Mouse (Mus musculus): ENCODE results near the gene Shroom3. TPM values are rescaled to one million over a fixed set of nuclear protein-coding genes. Genes with fewer than 3 reads are reported as not detected.

Gene Shroom3
- polyA plus RNA-seq, 1 experiment from 2014 or later: 8.3 TPM

DNA sequence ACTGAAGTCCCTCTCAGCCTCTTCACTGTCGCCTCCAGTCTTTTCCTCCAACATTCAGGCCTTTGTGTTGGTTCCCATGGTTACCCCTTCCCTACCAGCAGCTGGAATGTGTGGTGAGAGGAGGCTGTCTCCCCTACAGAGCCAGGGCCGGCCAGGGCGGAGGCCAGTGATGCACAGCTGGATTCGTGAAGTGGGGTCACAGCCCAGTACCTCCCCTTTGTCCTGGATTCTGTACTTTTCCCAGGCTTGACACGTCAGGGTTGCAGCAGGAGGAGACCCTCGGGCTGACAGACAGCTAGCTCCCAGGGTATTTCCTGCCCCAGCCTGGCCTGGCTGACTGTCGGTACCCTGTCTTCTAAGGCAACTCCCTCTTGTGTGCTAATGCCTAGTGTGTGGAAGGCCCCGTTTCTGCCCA, 222.4 kb downstream of the Shroom3 start:
- Histone ChIP-seq H3K9me3 (ENCODE audit: control insufficient read depth, low read depth, low read length) (peaks cover 9% of the 10 kb centered on the region; the same call in 1 of the 2 replicates), H3K4me1 (ENCODE audit: control insufficient read depth, insufficient read depth, low read length) (peaks cover 13% of the 10 kb centered on the region), H3K4me3 (ENCODE audit: low read depth, low read length) (no peak overlapping the region), H3K4me2 (replicated peaks; ENCODE audit: low read depth, low read length) (no peak overlapping the region), H3K9ac (replicated peaks; ENCODE audit: low read depth, low read length) (no peak overlapping the region), H3K27me3 (ENCODE audit: control insufficient read depth, insufficient read depth, low read length) (no peaks in the 10 kb centered on the region), H3K27ac (ENCODE audit: low read length) (peak overlapping the region; percentile 33; the same call in 1 of the 2 replicates), H3K36me3 (ENCODE audit: control insufficient read depth, insufficient read depth, low read length) (peaks cover 3% of the 10 kb centered on the region; the same call in 1 of the 2 replicates)
- ATAC-seq (ENCODE audit: insufficient number of reproducible peaks, insufficient read depth, low FRiP score, low read depth): peak; percentile 80; the same call in 1 of the 2 replicates
- WGBS: 23% methylated on average over 8 of the region's 8 CpGs

DNA sequence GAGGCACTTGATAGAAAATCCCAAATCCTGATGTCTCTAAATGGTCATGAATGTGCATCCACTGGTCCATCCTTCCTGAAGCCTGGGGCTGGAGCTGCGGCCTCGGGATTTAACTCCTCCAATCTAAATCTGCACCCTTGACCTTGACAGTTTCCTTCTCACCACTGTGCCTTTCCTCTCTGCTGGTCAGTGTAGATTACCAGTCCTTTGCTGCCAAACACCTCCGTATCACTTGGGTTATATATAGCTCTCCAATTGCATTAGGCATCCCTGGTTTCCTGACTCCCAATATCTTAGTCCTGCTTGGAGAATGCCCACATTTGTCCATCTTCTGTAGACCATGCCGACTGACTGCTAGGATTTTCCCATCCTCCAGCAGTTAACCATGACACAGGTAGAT, 225.0 kb downstream of the Shroom3 start:
- Histone ChIP-seq H3K4me3 (ENCODE audit: low read depth, low read length) (no peak overlapping the region), H3K27ac (ENCODE audit: low read length) (no peak overlapping the region), H3K9me3 (ENCODE audit: control insufficient read depth, low read depth, low read length) (peaks cover 9% of the 10 kb centered on the region; the same call in 1 of the 2 replicates), H3K27me3 (ENCODE audit: control insufficient read depth, insufficient read depth, low read length) (no peaks in the 10 kb centered on the region), H3K4me1 (ENCODE audit: control insufficient read depth, insufficient read depth, low read length) (peaks cover 11% of the 10 kb centered on the region), H3K9ac (replicated peaks; ENCODE audit: low read depth, low read length) (no peak overlapping the region), H3K4me2 (replicated peaks; ENCODE audit: low read depth, low read length) (no peak overlapping the region), H3K36me3 (ENCODE audit: control insufficient read depth, insufficient read depth, low read length) (peaks cover 3% of the 10 kb centered on the region; the same call in 1 of the 2 replicates)
- ATAC-seq (ENCODE audit: insufficient number of reproducible peaks, insufficient read depth, low FRiP score, low read depth): no peak
- 83% methylated on average over 4 of the region's 4 CpGs for WGBS

DNA sequence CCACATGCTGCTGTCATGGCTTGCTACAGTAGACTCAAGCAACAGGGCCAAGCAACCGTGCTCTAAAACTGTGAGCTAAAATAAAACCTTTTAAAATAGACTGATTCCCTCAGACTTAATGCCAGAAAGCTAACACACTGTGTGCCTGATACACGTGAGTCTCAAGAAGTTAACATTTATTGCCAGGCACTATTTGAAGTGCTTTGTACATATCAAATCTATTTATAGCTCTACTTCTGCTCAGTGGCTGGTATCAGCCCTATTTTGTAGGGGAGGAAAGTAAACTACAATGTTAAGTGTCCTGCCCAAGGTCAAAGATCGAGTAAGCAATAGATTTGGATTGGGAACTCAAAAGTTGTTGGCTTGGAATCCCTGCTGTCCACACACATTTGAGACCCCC, 227.6 kb downstream of the Shroom3 start:
- H3K4me3 ChIP-seq (ENCODE audit: low read depth, low read length): no peak overlapping the region
- peaks cover 3% of the 10 kb centered on the region; the same call in 1 of the 2 replicates for H3K36me3 ChIP-seq (ENCODE audit: control insufficient read depth, insufficient read depth, low read length)
- peaks cover 2% of the 10 kb centered on the region; the same call in 1 of the 2 replicates for H3K4me1 ChIP-seq (ENCODE audit: control insufficient read depth, insufficient read depth, low read length)
- WGBS: 64% methylated on average over 3 of the region's 3 CpGs
- H3K27me3 ChIP-seq (ENCODE audit: control insufficient read depth, insufficient read depth, low read length): no peaks in the 10 kb centered on the region
- peaks cover 9% of the 10 kb centered on the region; the same call in 1 of the 2 replicates for H3K9me3 ChIP-seq (ENCODE audit: control insufficient read depth, low read depth, low read length)
- no peak for ATAC-seq (ENCODE audit: insufficient number of reproducible peaks, insufficient read depth, low FRiP score, low read depth)
- H3K4me2 ChIP-seq (replicated peaks; ENCODE audit: low read depth, low read length): no peak overlapping the region
- H3K27ac ChIP-seq (ENCODE audit: low read length): no peak overlapping the region
- H3K9ac ChIP-seq (replicated peaks; ENCODE audit: low read depth, low read length): no peak overlapping the region

DNA sequence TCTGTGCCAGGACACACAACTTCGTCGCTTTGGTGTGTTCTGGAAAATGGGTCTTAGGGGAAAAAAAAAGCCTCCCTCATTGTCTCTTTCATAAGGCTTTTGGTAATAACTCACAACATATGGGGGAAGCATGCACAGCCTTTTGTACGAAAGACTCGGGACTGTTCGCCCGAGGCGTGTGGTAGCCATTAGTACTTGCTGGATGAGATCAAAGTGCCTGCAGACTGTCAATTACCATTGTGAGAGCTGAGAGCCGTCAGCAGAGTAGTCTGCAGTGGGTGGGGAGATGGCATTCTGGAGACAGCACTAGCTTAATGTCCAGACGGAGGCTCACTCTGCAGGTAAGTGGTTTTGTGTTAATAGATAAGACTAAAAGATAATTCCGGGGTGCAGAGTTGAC, 232.2 kb downstream of the Shroom3 start:
- no peak overlapping the region for H3K27ac ChIP-seq (ENCODE audit: low read length)

DNA sequence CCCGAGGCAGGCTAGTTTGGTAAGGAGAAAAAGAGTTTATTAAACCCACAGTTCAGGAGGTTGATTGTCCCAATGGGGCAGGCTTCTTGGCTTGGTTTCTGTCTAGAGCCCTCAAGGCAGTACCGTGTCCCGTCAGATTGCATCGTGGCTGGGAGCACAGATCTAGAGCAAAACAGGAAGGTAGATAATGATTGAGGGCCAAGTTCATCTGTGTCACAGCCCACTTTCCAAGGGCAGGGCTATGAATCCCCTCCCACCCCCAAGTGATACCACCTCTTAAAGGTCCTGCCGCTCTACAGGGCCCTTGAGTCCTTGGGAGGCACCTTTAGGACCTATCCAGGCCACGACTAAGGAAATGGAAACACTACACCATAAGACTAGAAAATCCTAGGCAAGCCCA, 234.5 kb downstream of the Shroom3 start:
- Histone ChIP-seq H3K27me3 (ENCODE audit: control insufficient read depth, insufficient read depth, low read length) (no peaks in the 10 kb centered on the region), H3K9ac (replicated peaks; ENCODE audit: low read depth, low read length) (no peak overlapping the region), H3K9me3 (ENCODE audit: control insufficient read depth, low read depth, low read length) (no peaks in the 10 kb centered on the region), H3K4me3 (ENCODE audit: low read depth, low read length) (no peak overlapping the region), H3K4me1 (ENCODE audit: control insufficient read depth, insufficient read depth, low read length) (peaks cover 9% of the 10 kb centered on the region), H3K4me2 (replicated peaks; ENCODE audit: low read depth, low read length) (no peak overlapping the region), H3K27ac (ENCODE audit: low read length) (no peak overlapping the region), H3K36me3 (ENCODE audit: control insufficient read depth, insufficient read depth, low read length) (peaks cover 4% of the 10 kb centered on the region)
- no peak for ATAC-seq (ENCODE audit: insufficient number of reproducible peaks, insufficient read depth, low FRiP score, low read depth)
- WGBS: 73% methylated on average over 6 of the region's 6 CpGs

More for the DNA sequence above, 232.2 kb downstream of the Shroom3 start:
- no peak overlapping the region for H3K4me2 ChIP-seq (replicated peaks; ENCODE audit: low read depth, low read length)
- no peaks in the 10 kb centered on the region for H3K9me3 ChIP-seq (ENCODE audit: control insufficient read depth, low read depth, low read length)
- peaks cover 9% of the 10 kb centered on the region for H3K4me1 ChIP-seq (ENCODE audit: control insufficient read depth, insufficient read depth, low read length)
- no peak for ATAC-seq (ENCODE audit: insufficient number of reproducible peaks, insufficient read depth, low FRiP score, low read depth)
- no peak overlapping the region for H3K4me3 ChIP-seq (ENCODE audit: low read depth, low read length)
- 42% methylated on average over 10 of the region's 10 CpGs for WGBS
- H3K9ac ChIP-seq (replicated peaks; ENCODE audit: low read depth, low read length): no peak overlapping the region
- H3K36me3 ChIP-seq (ENCODE audit: control insufficient read depth, insufficient read depth, low read length): no peaks in the 10 kb centered on the region; the same call in 1 of the 2 replicates
- no peaks in the 10 kb centered on the region for H3K27me3 ChIP-seq (ENCODE audit: control insufficient read depth, insufficient read depth, low read length)

DNA sequence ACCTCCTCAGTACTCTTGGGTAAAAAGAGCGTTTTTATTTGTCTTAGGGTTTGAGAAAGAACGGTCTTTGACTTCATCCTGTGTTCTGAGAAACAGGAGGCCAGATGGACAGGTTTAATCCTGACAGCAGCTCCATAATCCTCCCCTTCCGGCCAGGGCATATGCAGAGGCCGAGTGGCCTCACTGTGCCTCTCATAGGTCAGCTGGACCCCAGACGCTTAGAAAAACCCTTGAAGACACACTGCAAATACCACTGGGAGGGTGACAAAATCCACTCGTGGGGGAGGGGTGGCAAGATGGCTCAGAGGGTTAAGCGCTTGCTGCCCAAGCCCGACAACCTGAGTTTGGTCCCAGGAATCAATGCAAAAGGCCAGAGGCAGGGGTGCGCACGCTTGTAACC, 234.9 kb downstream of the Shroom3 start:
- Histone ChIP-seq H3K27ac (ENCODE audit: low read length) (no peak overlapping the region), H3K4me2 (replicated peaks; ENCODE audit: low read depth, low read length) (no peak overlapping the region), H3K4me1 (ENCODE audit: control insufficient read depth, insufficient read depth, low read length) (peaks cover 9% of the 10 kb centered on the region), H3K9me3 (ENCODE audit: control insufficient read depth, low read depth, low read length) (no peaks in the 10 kb centered on the region), H3K27me3 (ENCODE audit: control insufficient read depth, insufficient read depth, low read length) (no peaks in the 10 kb centered on the region), H3K9ac (replicated peaks; ENCODE audit: low read depth, low read length) (no peak overlapping the region), H3K36me3 (ENCODE audit: control insufficient read depth, insufficient read depth, low read length) (peaks cover 4% of the 10 kb centered on the region), H3K4me3 (ENCODE audit: low read depth, low read length) (no peak overlapping the region)
- 50% methylated on average over 10 of the region's 10 CpGs for WGBS
- no peak for ATAC-seq (ENCODE audit: insufficient number of reproducible peaks, insufficient read depth, low FRiP score, low read depth)

DNA sequence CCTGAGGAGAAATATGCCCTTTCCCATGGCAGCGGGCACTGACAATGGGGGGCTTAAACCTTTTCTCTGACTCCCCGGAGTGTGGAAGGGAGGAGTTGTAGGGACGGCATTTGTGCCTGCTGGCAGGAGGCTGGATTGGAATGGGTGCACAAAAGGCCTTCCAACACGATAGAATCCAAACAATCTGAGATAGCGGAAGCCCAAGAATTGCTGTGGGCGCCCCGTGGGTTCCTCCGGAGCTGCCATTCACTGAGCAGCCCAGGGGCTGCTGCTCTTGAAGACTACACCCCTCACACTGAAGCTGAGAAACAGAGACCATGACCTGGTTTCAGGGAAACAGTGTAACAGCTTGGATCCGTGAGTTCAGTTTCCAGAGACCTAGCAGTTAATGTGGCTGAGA, 235.6 kb downstream of the Shroom3 start:
- Histone ChIP-seq H3K4me3 (ENCODE audit: low read depth, low read length) (no peak overlapping the region), H3K27ac (ENCODE audit: low read length) (no peak overlapping the region), H3K9me3 (ENCODE audit: control insufficient read depth, low read depth, low read length) (no peaks in the 10 kb centered on the region), H3K4me1 (ENCODE audit: control insufficient read depth, insufficient read depth, low read length) (peaks cover 9% of the 10 kb centered on the region), H3K9ac (replicated peaks; ENCODE audit: low read depth, low read length) (no peak overlapping the region), H3K4me2 (replicated peaks; ENCODE audit: low read depth, low read length) (no peak overlapping the region), H3K27me3 (ENCODE audit: control insufficient read depth, insufficient read depth, low read length) (no peaks in the 10 kb centered on the region), H3K36me3 (ENCODE audit: control insufficient read depth, insufficient read depth, low read length) (peaks cover 4% of the 10 kb centered on the region)
- no peak for ATAC-seq (ENCODE audit: insufficient number of reproducible peaks, insufficient read depth, low FRiP score, low read depth)
- 55% methylated on average over 9 of the region's 9 CpGs for WGBS

DNA sequence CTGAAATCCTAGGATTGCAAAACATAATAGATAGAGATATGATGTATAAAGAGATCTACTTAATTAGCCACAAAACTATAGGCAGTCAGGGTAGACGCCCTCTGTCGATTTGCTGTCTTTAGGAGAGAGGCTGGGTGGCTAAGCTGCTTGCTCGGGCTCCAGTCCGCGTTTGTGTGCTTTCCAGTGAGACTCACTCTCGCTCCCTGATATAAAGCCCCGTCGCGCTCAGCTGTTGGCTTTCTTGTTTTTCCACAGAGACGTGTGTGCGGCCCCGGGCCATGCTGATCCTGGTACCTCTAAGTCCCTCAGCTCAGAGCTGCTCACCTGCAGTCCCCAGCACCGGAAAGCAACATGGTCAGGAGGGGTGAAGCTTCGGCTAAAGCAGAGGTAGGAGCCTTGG, 236.2 kb downstream of the Shroom3 start:
- H3K36me3 ChIP-seq (ENCODE audit: control insufficient read depth, insufficient read depth, low read length): peaks cover 4% of the 10 kb centered on the region
- no peak overlapping the region for H3K4me3 ChIP-seq (ENCODE audit: low read depth, low read length)
- no peaks in the 10 kb centered on the region for H3K27me3 ChIP-seq (ENCODE audit: control insufficient read depth, insufficient read depth, low read length)
- peaks cover 9% of the 10 kb centered on the region for H3K4me1 ChIP-seq (ENCODE audit: control insufficient read depth, insufficient read depth, low read length)
- 69% methylated on average over 14 of the region's 14 CpGs for WGBS
- H3K27ac ChIP-seq (ENCODE audit: low read length): no peak overlapping the region
- no peak overlapping the region for H3K4me2 ChIP-seq (replicated peaks; ENCODE audit: low read depth, low read length)
- H3K9me3 ChIP-seq (ENCODE audit: control insufficient read depth, low read depth, low read length): no peaks in the 10 kb centered on the region
- 0 out of 2 replicates have a peak, but pooled peaks have one; percentile 35 for ATAC-seq (ENCODE audit: insufficient number of reproducible peaks, insufficient read depth, low FRiP score, low read depth)
- H3K9ac ChIP-seq (replicated peaks; ENCODE audit: low read depth, low read length): no peak overlapping the region

DNA sequence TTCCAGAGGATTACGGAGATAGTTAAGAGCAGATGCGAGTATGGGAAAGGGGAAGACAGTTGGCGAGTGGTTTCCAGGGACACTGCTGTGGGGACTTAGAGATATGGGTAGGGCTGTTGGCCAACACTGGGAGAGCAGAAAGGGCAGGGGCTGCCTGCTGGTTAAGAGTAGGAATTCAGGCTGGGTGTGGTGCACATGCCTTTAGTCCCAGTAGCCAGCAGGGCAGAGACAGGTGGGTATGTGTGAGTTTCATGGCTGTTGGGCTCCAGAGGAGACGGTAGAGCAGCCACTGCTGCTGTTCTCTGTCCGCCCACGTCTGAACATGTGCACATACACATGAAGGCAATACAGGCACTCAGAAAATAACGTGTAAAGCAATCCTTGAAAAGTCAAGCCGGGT, 237.7 kb downstream of the Shroom3 start:
- H3K4me2 ChIP-seq (replicated peaks; ENCODE audit: low read depth, low read length): no peak overlapping the region
- ATAC-seq (ENCODE audit: insufficient number of reproducible peaks, insufficient read depth, low FRiP score, low read depth): no peak
- WGBS: 94% methylated on average over 8 of the region's 8 CpGs
- peaks cover 16% of the 10 kb centered on the region for H3K4me1 ChIP-seq (ENCODE audit: control insufficient read depth, insufficient read depth, low read length)
- no peak overlapping the region for H3K4me3 ChIP-seq (ENCODE audit: low read depth, low read length)
- H3K9ac ChIP-seq (replicated peaks; ENCODE audit: low read depth, low read length): no peak overlapping the region
- H3K9me3 ChIP-seq (ENCODE audit: control insufficient read depth, low read depth, low read length): no peaks in the 10 kb centered on the region
- H3K27me3 ChIP-seq (ENCODE audit: control insufficient read depth, insufficient read depth, low read length): no peaks in the 10 kb centered on the region
- H3K36me3 ChIP-seq (ENCODE audit: control insufficient read depth, insufficient read depth, low read length): peaks cover 4% of the 10 kb centered on the region
- no peak overlapping the region for H3K27ac ChIP-seq (ENCODE audit: low read length)

Measured in stomach, embryonic 14.5 days (tissue).